Mouse (Mus musculus): Measurements from ENCODE around the gene Lrrc56.

GRCm38 (mm10) chr7:141168518-141168953 lies 25.4 kb upstream of the Lrrc56 start:
- no peak for TF ChIP-seq CTCF (conservative IDR thresholded peaks at IDR 0.05; ENCODE audit: low read length)
- no peak for TF ChIP-seq POU5F1 (IDR thresholded peaks at IDR 0.05; ENCODE audit: borderline replicate concordance, low read length)
- TF ChIP-seq NANOG (IDR thresholded peaks at IDR 0.05; ENCODE audit: borderline replicate concordance, low read length), result no peak
